Mouse (Mus musculus): ENCODE results near the gene Gbp8.

DNA sequence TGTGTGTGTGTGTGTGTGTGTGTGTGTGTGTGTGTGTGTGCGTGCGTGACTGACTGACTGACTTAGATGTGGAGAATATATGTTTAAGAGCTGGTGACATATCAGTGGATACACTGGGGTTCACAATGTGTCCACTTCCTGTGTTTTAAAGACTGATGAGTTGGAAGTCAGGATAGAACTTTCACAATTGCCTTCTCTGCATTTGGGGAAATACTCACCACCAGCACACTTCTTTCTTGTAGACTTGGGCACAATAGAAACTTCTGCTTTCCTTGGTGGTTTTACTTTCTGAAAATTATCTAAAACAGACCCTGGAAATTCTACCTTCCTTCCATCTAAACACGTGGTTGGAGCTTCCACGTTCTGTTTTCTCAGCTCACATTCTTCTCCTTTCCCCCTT lies 127.8 kb downstream of the Gbp8 start:
- no peak for TF ChIP-seq CTCF (IDR thresholded peaks at IDR 0.05)
- TF ChIP-seq EP300 (IDR thresholded peaks at IDR 0.05): no peak

Data from lung, postnatal 0 days (tissue).